Mouse (Mus musculus) testis, adult 2 months (tissue): Measurements from ENCODE around the gene Zfp354c. TPM values are rescaled to one million over a fixed set of nuclear protein-coding genes. Genes with fewer than 3 reads are reported as not detected.

ENCODE experiments used
- H3K27ac ChIP-seq: fragments of 200-500 bp; 2 replicates; pipeline ENCODE4 v1.5.1; 2012; ENCODE audit warnings: low read depth, low read length; ENCODE audit not compliant: control insufficient read depth, insufficient read depth
- H3K27me3 ChIP-seq: fragments of 200-500 bp; 2 replicates; pipeline ENCODE4 v1.6.1; 2012; ENCODE audit warnings: mild to moderate bottlenecking, low read length, moderate library complexity; ENCODE audit not compliant: control insufficient read depth, insufficient read depth
- H3K36me3 ChIP-seq: fragments of 200-500 bp; 2 replicates; pipeline ENCODE4 v1.6.1; 2012; ENCODE audit warnings: mild to moderate bottlenecking, low read length; ENCODE audit not compliant: control insufficient read depth, insufficient read depth
- H3K4me1 ChIP-seq: fragments of 200-500 bp; 2 replicates; pipeline ENCODE4 v1.6.1; 2012; ENCODE audit warnings: low read length; ENCODE audit not compliant: control insufficient read depth, insufficient read depth
- H3K4me3 ChIP-seq: fragments of 200-500 bp; 2 replicates; pipeline ENCODE4 v1.5.1; 2012; ENCODE audit warnings: low read depth, mild to moderate bottlenecking, low read length, moderate library complexity, mixed read lengths; ENCODE audit not compliant: control insufficient read depth
- CTCF ChIP-seq: fragments of 200-500 bp; IDR thresholded peaks from 2 replicates; pipeline ENCODE4 v1.5.1; 2012; ENCODE audit warnings: low read depth, mild to moderate bottlenecking, inconsistent platforms, low read length, moderate library complexity; ENCODE audit not compliant: control insufficient read depth, insufficient read depth, insufficient replicate concordance
- POLR2A ChIP-seq: fragments of 200-500 bp; IDR thresholded peaks from 2 replicates; pipeline ENCODE4 v1.6.1; 2012; ENCODE audit warnings: low read depth, mild to moderate bottlenecking, inconsistent platforms, low read length, moderate library complexity; ENCODE audit not compliant: control insufficient read depth
- polyA plus RNA-seq: library from polyadenylated mRNA; depleted of rRNA; stranded (reverse); fragments of >200 nt; gene quantifications from 2 replicates; pipeline ENCODE4 v1.2.3, GENCODE M21; 2012; rRNA removed

Zfp354c gene
- polyA plus RNA-seq = 1.5 and 2.1 TPM in 2 replicates

- Histone ChIP-seq H3K27me3 (no peaks in the 10 kb centered on the region), H3K4me1 (peaks cover 6% of the 10 kb centered on the region), H3K36me3 (no peaks in the 10 kb centered on the region), H3K27ac (peak within 1 kb of the TSS; percentile 44), H3K4me3 (peak within 1 kb of the TSS; percentile 99)
- TF ChIP-seq POLR2A = peak; percentile 43; the same call in 1 of the 2 replicates
- TF ChIP-seq CTCF = no peak
These were observed at the start of gene Zfp354c for GRCm38 (mm10) chr11:50827010-50827953. TSS of gene Zfp354c (minus strand) at chr11:50827724.

GRCm38 (mm10) chr11:50850989-50851601 is 23.6 kb upstream of the Zfp354c start:
- Histone ChIP-seq H3K27me3 (no peaks in the 10 kb centered on the region; the same call in 1 of the 2 replicates), H3K36me3 (no peaks in the 10 kb centered on the region), H3K27ac (no peak overlapping the region), H3K4me1 (peaks cover 11% of the 10 kb centered on the region), H3K4me3 (peak overlapping the region; percentile 51)
- TF ChIP-seq POLR2A (no peak), CTCF (no peak)

- H3K27me3 ChIP-seq = no peaks in the 10 kb centered on the region; the same call in 1 of the 2 replicates
- H3K4me1 ChIP-seq = peaks cover 11% of the 10 kb centered on the region
- H3K4me3 ChIP-seq = peak within 1 kb of the TSS; percentile 51
- H3K36me3 ChIP-seq = no peaks in the 10 kb centered on the region
- no peak for TF ChIP-seq CTCF
- TF ChIP-seq POLR2A = no peak
- no peak within 1 kb of the TSS for H3K27ac ChIP-seq
These were observed 22.7 kb upstream of the Zfp354c start, which contains the start of gene Grm6 for GRCm38 (mm10) chr11:50850177-50850735. TSS of gene Grm6 (plus strand) at chr11:50850685.

GRCm38 (mm10) chr11:50849310-50849709 is 21.8 kb upstream of the Zfp354c start:
- TF ChIP-seq CTCF = no peak
- TF ChIP-seq POLR2A = no peak
- H3K27ac ChIP-seq = no peak overlapping the region
- peaks cover 11% of the 10 kb centered on the region for H3K4me1 ChIP-seq
- H3K36me3 ChIP-seq = no peaks in the 10 kb centered on the region
- no peak overlapping the region for H3K4me3 ChIP-seq
- H3K27me3 ChIP-seq = no peaks in the 10 kb centered on the region; the same call in 1 of the 2 replicates

- TF ChIP-seq CTCF = no peak
- TF ChIP-seq POLR2A = no peak
- no peak overlapping the region for H3K4me3 ChIP-seq
- peaks cover 11% of the 10 kb centered on the region for H3K4me1 ChIP-seq
- H3K27ac ChIP-seq = no peak overlapping the region
- H3K36me3 ChIP-seq = no peaks in the 10 kb centered on the region
- no peaks in the 10 kb centered on the region; the same call in 1 of the 2 replicates for H3K27me3 ChIP-seq
These were observed 21.1 kb upstream of the Zfp354c start for GRCm38 (mm10) chr11:50848520-50849137.

GRCm38 (mm10) chr11:50847047-50847446 is 19.5 kb upstream of the Zfp354c start:
- TF ChIP-seq POLR2A (no peak), CTCF (no peak)
- Histone ChIP-seq H3K27ac (no peak overlapping the region), H3K36me3 (no peaks in the 10 kb centered on the region), H3K4me3 (no peak overlapping the region), H3K4me1 (peaks cover 11% of the 10 kb centered on the region), H3K27me3 (no peaks in the 10 kb centered on the region; the same call in 1 of the 2 replicates)

GRCm38 (mm10) chr11:50845951-50846350 is 18.4 kb upstream of the Zfp354c start:
- TF ChIP-seq CTCF (no peak), POLR2A (no peak)
- Histone ChIP-seq H3K27ac (no peak overlapping the region), H3K27me3 (no peaks in the 10 kb centered on the region; the same call in 1 of the 2 replicates), H3K36me3 (no peaks in the 10 kb centered on the region), H3K4me3 (no peak overlapping the region), H3K4me1 (peaks cover 10% of the 10 kb centered on the region)
